Mouse (Mus musculus) neural tube, embryonic 14.5 days (tissue): ENCODE results near the gene Zfp524. TPM values are rescaled to one million over a fixed set of nuclear protein-coding genes. Genes with fewer than 3 reads are reported as not detected.
A peak's percentile ranks its signal among the peaks of the same experiment; 100 is the strongest.

ENCODE experiments used
- ATAC-seq: fragments of 200-750 bp; cut with Nextera tagmentation; 2 replicates; pipeline ENCODE4 v1.8.0; 2017; ENCODE audit warnings: low read depth, mild to moderate bottlenecking, moderate TSS enrichment, moderate library complexity
- H3K27ac ChIP-seq: fragments of 300-500 bp; sonication (generic); 2 replicates; pipeline ENCODE4 v1.5.1; 2014; ENCODE audit warnings: low read depth, mild to moderate bottlenecking, control low read depth, low read length, moderate library complexity, mixed read lengths
- H3K27me3 ChIP-seq: fragments of 300-500 bp; sonication (generic); 2 replicates; pipeline ENCODE4 v1.6.1; 2014; ENCODE audit warnings: low read length; ENCODE audit not compliant: control insufficient read depth, insufficient read depth
- H3K36me3 ChIP-seq: fragments of 300-500 bp; sonication (generic); 2 replicates; pipeline ENCODE4 v1.6.1; 2014; ENCODE audit warnings: low read length, mixed read lengths; ENCODE audit not compliant: control insufficient read depth, insufficient read depth
- H3K4me1 ChIP-seq: fragments of 300-500 bp; sonication (generic); 2 replicates; pipeline ENCODE4 v1.6.1; 2014; ENCODE audit warnings: low read length; ENCODE audit not compliant: control insufficient read depth, insufficient read depth
- H3K4me2 ChIP-seq: fragments of 300-500 bp; sonication (generic); 2 replicates; pipeline ENCODE4 v1.6.1; 2014; ENCODE audit warnings: mild to moderate bottlenecking, low read depth, low read length, control low read depth
- H3K4me3 ChIP-seq: fragments of 300-500 bp; sonication (generic); 2 replicates; pipeline ENCODE4 v1.5.1; 2014; ENCODE audit warnings: low read depth, low read length, control low read depth, mixed read lengths
- H3K9ac ChIP-seq: fragments of 300-500 bp; sonication (generic); replicated peaks from 2 replicates; pipeline ENCODE4 v1.6.1; 2014; ENCODE audit warnings: low read depth, mild to moderate bottlenecking, control low read depth, low read length, mixed read lengths
- H3K9me3 ChIP-seq: fragments of 300-500 bp; sonication (generic); 2 replicates; pipeline ENCODE4 v1.6.1; 2016; ENCODE audit warnings: low read length; ENCODE audit not compliant: control insufficient read depth
- WGBS: fragments of 180-500 bp; shearing (Covaris S2); extraction: QIAGEN DNeasy Blood & Tissue Kit; methylation state at CpG from one replicate; pipeline ENCODE4 v1.1.7; 2014; 5-methylcytosine and 5-hydroxymethylcytosine counted together
- polyA plus RNA-seq: library from polyadenylated mRNA; unstranded; fragments of >200 nt; fragmentation: Nextera tagmentation; extraction: Ambion mirVana; gene quantifications from 2 replicates; pipeline ENCODE4 v1.2.1, GENCODE M21; 2014

The Zfp524 gene
- polyA plus RNA-seq, 1 experiment from 2014 or later = 5.9 TPM

GRCm38 (mm10) chr7:5020685-5021084, 6.5 kb downstream of the Zfp524 start:
- peak overlapping the region; percentile 81 for H3K4me3 ChIP-seq
- ATAC-seq = peak; percentile 9
- under 1% methylated on average over 14 of the region's 15 CpGs for WGBS
- H3K27ac ChIP-seq = peak overlapping the region; percentile 92
- H3K4me2 ChIP-seq = peak overlapping the region; percentile 83
- peak overlapping the region; percentile 96 for H3K9ac ChIP-seq
- peaks cover 7% of the 10 kb centered on the region for H3K4me1 ChIP-seq
- H3K27me3 ChIP-seq = no peaks in the 10 kb centered on the region
- peaks cover 9% of the 10 kb centered on the region; the same call in 1 of the 2 replicates for H3K36me3 ChIP-seq
- no peaks in the 10 kb centered on the region for H3K9me3 ChIP-seq

DNA sequence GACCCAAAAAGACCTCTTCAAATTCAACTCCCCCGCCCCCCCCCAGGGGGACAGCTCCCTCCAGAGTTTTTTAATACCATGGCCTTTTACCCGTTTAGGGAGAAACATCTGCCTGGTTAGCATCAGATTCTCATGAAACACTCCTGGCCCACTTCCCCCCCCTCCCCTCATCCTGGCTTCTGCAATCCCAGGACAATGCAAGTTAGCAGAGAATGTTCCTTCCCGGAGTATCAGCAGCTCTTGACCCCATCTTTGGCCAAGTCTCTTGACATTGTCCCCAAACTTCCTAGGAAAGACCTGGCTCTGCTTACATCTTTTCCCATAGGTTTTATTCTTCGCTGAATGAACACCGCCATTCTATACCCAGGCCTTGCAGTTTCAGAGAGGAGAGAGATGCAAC, 7.0 kb downstream of the Zfp524 start:
- H3K4me1 ChIP-seq = peaks cover 7% of the 10 kb centered on the region
- WGBS = 58% methylated on average over 5 of the region's 5 CpGs
- peak overlapping the region; percentile 83 for H3K4me2 ChIP-seq
- no peaks in the 10 kb centered on the region for H3K27me3 ChIP-seq
- H3K9ac ChIP-seq = peak overlapping the region; percentile 96
- no peaks in the 10 kb centered on the region for H3K9me3 ChIP-seq
- H3K27ac ChIP-seq = peak overlapping the region; percentile 92; the same call in 1 of the 2 replicates
- no peak for ATAC-seq
- H3K4me3 ChIP-seq = peak overlapping the region; percentile 81
- peaks cover 9% of the 10 kb centered on the region; the same call in 1 of the 2 replicates for H3K36me3 ChIP-seq

DNA sequence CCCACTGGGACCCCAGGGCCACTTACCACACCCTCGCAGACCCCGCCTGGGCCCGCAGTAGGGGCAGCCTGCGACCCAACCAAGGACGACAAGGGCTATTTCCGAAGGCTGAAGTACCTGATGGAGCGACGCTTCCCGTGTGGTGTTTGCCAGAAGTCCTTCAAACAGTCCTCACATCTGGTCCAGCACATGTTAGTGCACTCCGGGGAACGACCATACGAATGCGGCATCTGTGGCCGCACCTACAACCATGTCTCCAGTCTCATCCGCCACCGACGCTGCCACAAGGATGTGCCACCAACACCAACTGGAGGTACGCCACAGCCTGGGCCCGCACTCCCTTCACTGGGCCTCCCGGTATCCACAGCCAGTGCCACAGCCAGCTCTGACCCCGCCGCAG, 15.3 kb downstream of the Zfp524 start:
- Histone ChIP-seq H3K4me2 (no peak overlapping the region), H3K36me3 (peaks cover 46% of the 10 kb centered on the region), H3K9me3 (peaks cover 14% of the 10 kb centered on the region), H3K27ac (no peak overlapping the region), H3K27me3 (no peaks in the 10 kb centered on the region), H3K4me1 (no peaks in the 10 kb centered on the region), H3K4me3 (no peak overlapping the region), H3K9ac (no peak overlapping the region)
- 95% methylated on average over 22 of the region's 22 CpGs for WGBS
- ATAC-seq = no peak

- H3K4me3 ChIP-seq = no peak overlapping the region
- ATAC-seq = no peak
- no peaks in the 10 kb centered on the region for H3K4me1 ChIP-seq
- H3K9ac ChIP-seq = no peak overlapping the region
- peaks cover 46% of the 10 kb centered on the region for H3K36me3 ChIP-seq
- no peak overlapping the region for H3K27ac ChIP-seq
- H3K4me2 ChIP-seq = no peak overlapping the region
- peaks cover 14% of the 10 kb centered on the region for H3K9me3 ChIP-seq
- H3K27me3 ChIP-seq = no peaks in the 10 kb centered on the region
- WGBS = 91% methylated on average over 21 of the region's 21 CpGs
These were observed 15.7 kb downstream of the Zfp524 start for GRCm38 (mm10) chr7:5029946-5030345.

DNA sequence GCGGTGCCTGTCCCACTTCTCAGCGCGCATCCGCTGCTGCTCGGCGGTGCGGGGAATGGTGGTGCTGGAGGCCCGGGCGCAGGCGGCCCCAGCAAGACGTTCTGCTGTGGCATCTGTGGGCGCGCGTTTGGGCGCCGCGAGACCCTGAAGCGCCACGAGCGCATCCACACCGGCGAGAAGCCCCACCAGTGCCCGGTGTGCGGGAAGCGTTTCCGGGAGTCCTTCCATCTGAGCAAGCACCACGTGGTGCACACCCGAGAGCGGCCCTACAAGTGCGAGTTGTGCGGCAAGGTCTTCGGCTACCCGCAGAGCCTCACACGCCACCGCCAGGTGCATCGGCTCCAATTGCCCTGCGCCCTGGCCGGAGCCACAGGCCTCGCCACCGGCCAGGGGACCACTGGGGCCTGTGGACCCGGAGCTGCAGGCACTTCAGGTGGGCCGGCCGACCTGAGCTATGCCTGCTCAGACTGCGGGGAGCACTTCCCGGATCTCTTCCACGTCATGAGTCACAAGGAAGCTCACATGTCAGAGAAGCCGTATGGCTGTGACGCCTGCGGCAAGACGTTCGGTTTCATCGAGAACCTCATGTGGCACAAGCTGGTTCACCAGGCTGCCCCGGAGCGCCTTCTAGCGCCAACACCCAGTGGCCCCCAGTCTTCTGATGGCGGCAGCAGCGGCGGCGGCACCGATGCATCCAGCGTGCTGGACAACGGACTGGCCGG, 16.5 kb downstream of the Zfp524 start:
- ATAC-seq = no peak
- Histone ChIP-seq H3K9ac (no peak overlapping the region), H3K36me3 (peaks cover 50% of the 10 kb centered on the region)

DNA sequence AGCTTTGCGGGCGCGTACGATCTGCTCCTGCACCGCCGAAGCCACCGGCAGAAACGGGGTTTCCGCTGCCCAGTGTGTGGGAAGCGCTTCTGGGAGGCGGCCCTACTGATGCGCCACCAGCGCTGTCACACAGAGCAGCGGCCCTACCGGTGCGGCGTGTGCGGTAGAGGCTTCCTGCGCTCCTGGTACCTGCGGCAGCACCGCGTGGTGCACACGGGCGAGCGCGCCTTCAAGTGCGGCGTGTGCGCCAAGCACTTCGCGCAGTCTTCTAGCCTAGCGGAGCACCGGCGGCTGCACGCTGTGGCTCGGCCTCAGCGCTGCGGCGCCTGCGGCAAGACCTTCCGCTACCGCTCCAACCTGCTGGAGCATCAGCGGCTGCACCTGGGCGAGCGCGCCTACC, 17.3 kb downstream of the Zfp524 start:
- Histone ChIP-seq H3K9ac (no peak overlapping the region), H3K36me3 (peaks cover 52% of the 10 kb centered on the region), H3K9me3 (peaks cover 14% of the 10 kb centered on the region), H3K4me1 (no peaks in the 10 kb centered on the region), H3K27ac (no peak overlapping the region), H3K4me2 (no peak overlapping the region), H3K4me3 (no peak overlapping the region), H3K27me3 (no peaks in the 10 kb centered on the region)
- no peak for ATAC-seq
- WGBS = 77% methylated on average over 45 of the region's 46 CpGs

More for the DNA sequence above, 16.5 kb downstream of the Zfp524 start:
- no peak overlapping the region for H3K4me3 ChIP-seq
- no peak overlapping the region for H3K4me2 ChIP-seq
- 82% methylated on average over 63 of the region's 63 CpGs for WGBS
- no peaks in the 10 kb centered on the region for H3K27me3 ChIP-seq
- peaks cover 14% of the 10 kb centered on the region for H3K9me3 ChIP-seq
- H3K4me1 ChIP-seq = no peaks in the 10 kb centered on the region
- H3K27ac ChIP-seq = no peak overlapping the region

GRCm38 (mm10) chr7:5033818-5034217, 19.6 kb downstream of the Zfp524 start, which contains the start of gene 4632433K11Rik:
Gene 4632433K11Rik (plus strand): TSS chr7:5034118.
- Histone ChIP-seq H3K4me2 (no peak within 1 kb of the TSS), H3K4me3 (no peak within 1 kb of the TSS), H3K9me3 (peaks cover 14% of the 10 kb centered on the region), H3K36me3 (peaks cover 48% of the 10 kb centered on the region), H3K4me1 (peaks cover 4% of the 10 kb centered on the region; the same call in 1 of the 2 replicates), H3K9ac (no peak within 1 kb of the TSS), H3K27me3 (no peaks in the 10 kb centered on the region), H3K27ac (no peak within 1 kb of the TSS)
- WGBS = 91% methylated on average over 3 of the region's 3 CpGs
- no peak for ATAC-seq

GRCm38 (mm10) chr7:5035628-5036027, 21.4 kb downstream of the Zfp524 start:
- Histone ChIP-seq H3K4me3 (no peak overlapping the region), H3K9me3 (peaks cover 4% of the 10 kb centered on the region; the same call in 1 of the 2 replicates), H3K36me3 (peaks cover 31% of the 10 kb centered on the region), H3K27me3 (no peaks in the 10 kb centered on the region), H3K4me1 (peaks cover 9% of the 10 kb centered on the region; the same call in 1 of the 2 replicates), H3K9ac (no peak overlapping the region), H3K27ac (no peak overlapping the region), H3K4me2 (no peak overlapping the region)
- no peak for ATAC-seq
- 97% methylated on average over 17 of the region's 17 CpGs for WGBS

- Histone ChIP-seq H3K36me3 (peaks cover 26% of the 10 kb centered on the region), H3K4me2 (no peak overlapping the region), H3K9me3 (0 out of 2 replicates have a peak, but pooled peaks cover 1% of the 10 kb centered on the region), H3K4me1 (peaks cover 9% of the 10 kb centered on the region; the same call in 1 of the 2 replicates), H3K27ac (no peak overlapping the region), H3K4me3 (no peak overlapping the region), H3K27me3 (no peaks in the 10 kb centered on the region), H3K9ac (no peak overlapping the region)
- ATAC-seq = no peak
- 97% methylated on average over 9 of the region's 9 CpGs for WGBS
These were observed 21.9 kb downstream of the Zfp524 start for GRCm38 (mm10) chr7:5036136-5036535.
